Mouse (Mus musculus) heart, postnatal 0 days (tissue): Measurements from ENCODE around the gene Tcn2. TPM values are rescaled to one million over a fixed set of nuclear protein-coding genes. Genes with fewer than 3 reads are reported as not detected.
A peak's percentile ranks its signal among the peaks of the same experiment; 100 is the strongest.

Experiments
- ATAC-seq: fragments of 200-750 bp; cut with Nextera tagmentation; 2 replicates; pipeline ENCODE4 v1.8.0; 2017; ENCODE audit warnings: low read depth, moderate number of reproducible peaks, moderate library complexity; ENCODE audit not compliant: insufficient read depth
- DNase-seq: peaks from one replicate; pipeline ENCODE4 v3.0.0-alpha.2; 2016; ENCODE audit warnings: low spot score
- H3K27ac ChIP-seq: fragments of 300-500 bp; sonication (generic); 2 replicates; pipeline ENCODE4 v1.5.1; 2014; ENCODE audit warnings: low read depth, mild to moderate bottlenecking
- H3K27me3 ChIP-seq: fragments of 300-500 bp; sonication (generic); 2 replicates; pipeline ENCODE4 v1.6.1; 2014; ENCODE audit warnings: low read length, mixed read lengths; ENCODE audit not compliant: control insufficient read depth, insufficient read depth
- H3K36me3 ChIP-seq: fragments of 300-500 bp; sonication (generic); replicated peaks from 2 replicates; pipeline ENCODE4 v1.6.1; 2014; ENCODE audit warnings: low read length, mixed read lengths; ENCODE audit not compliant: control insufficient read depth, insufficient read depth
- H3K4me1 ChIP-seq: fragments of 300-500 bp; sonication (generic); 2 replicates; pipeline ENCODE4 v1.6.1; 2014; ENCODE audit warnings: antibody characterized with exemption; ENCODE audit not compliant: control insufficient read depth, insufficient read depth
- H3K4me2 ChIP-seq: fragments of 300-500 bp; sonication (generic); 2 replicates; pipeline ENCODE4 v1.6.1; 2014; ENCODE audit warnings: low read depth, mild to moderate bottlenecking, low read length, moderate library complexity
- H3K4me3 ChIP-seq: fragments of 300-500 bp; sonication (generic); 2 replicates; pipeline ENCODE4 v1.5.1; 2014; ENCODE audit warnings: low read depth, low read length
- H3K9ac ChIP-seq: fragments of 300-500 bp; sonication (generic); replicated peaks from 2 replicates; pipeline ENCODE4 v1.6.1; 2014; ENCODE audit warnings: low read depth, low read length, mixed read lengths
- H3K9me3 ChIP-seq: fragments of 300-500 bp; sonication (generic); replicated peaks from 2 replicates; pipeline ENCODE4 v1.6.1; 2016; ENCODE audit warnings: low read length; ENCODE audit not compliant: control insufficient read depth
- CTCF ChIP-seq: IDR thresholded peaks from 2 replicates; pipeline ENCODE4 v1.5.1; 2016; ENCODE audit warnings: antibody characterized with exemption, control low read depth, low read depth
- EP300 ChIP-seq: IDR thresholded peaks from 2 replicates; pipeline ENCODE4 v1.6.1; 2016; ENCODE audit warnings: antibody characterized with exemption, low read depth
- WGBS: fragments of 180-500 bp; shearing (Covaris S2); extraction: QIAGEN DNeasy Blood & Tissue Kit; methylation state at CpG from one replicate; pipeline ENCODE4 v1.1.7; 2014; 5-methylcytosine and 5-hydroxymethylcytosine counted together
- polyA plus RNA-seq: library from polyadenylated mRNA; unstranded; fragments of >200 nt; fragmentation: Nextera tagmentation; extraction: Ambion mirVana; gene quantifications from 2 replicates; pipeline ENCODE4 v1.2.1, GENCODE M21; 2015
- total RNA-seq: library from RNA; depleted of rRNA; stranded (reverse); fragments of >200 nt; gene quantifications from 2 replicates; pipeline ENCODE4 v1.2.3, GENCODE M21; 2014; ENCODE audit warnings: low replicate concordance

Gene Tcn2
- total and polyA plus RNA-seq, 2 experiments from 2014 or later = 67.2 to 113 TPM

- no peak for ATAC-seq
- no peak for DNase-seq
- peaks cover 16% of the 10 kb centered on the region for H3K36me3 ChIP-seq
- H3K9me3 ChIP-seq = no peaks in the 10 kb centered on the region
- no peaks in the 10 kb centered on the region for H3K27me3 ChIP-seq
- no peak overlapping the region for H3K4me3 ChIP-seq
- H3K4me2 ChIP-seq = no peak overlapping the region
- H3K9ac ChIP-seq = no peak overlapping the region
- no peak for TF ChIP-seq CTCF
- no peak for TF ChIP-seq EP300
- WGBS = 95% methylated on average over 3 of the region's 3 CpGs
- H3K4me1 ChIP-seq = peaks cover 3% of the 10 kb centered on the region
- no peak overlapping the region for H3K27ac ChIP-seq
Measured at GRCm38 (mm10) chr11:3902516-3902915, 29.4 kb downstream of the Tcn2 start.

GRCm38 (mm10) chr11:3900296-3900695 is 31.7 kb downstream of the Tcn2 start:
- WGBS = 60% methylated on average over 6 of the region's 6 CpGs
- no peak for DNase-seq

GRCm38 (mm10) chr11:3895933-3896332 is 36.0 kb downstream of the Tcn2 start:
- peaks cover 19% of the 10 kb centered on the region for H3K36me3 ChIP-seq
- H3K9ac ChIP-seq = no peak overlapping the region
- H3K4me1 ChIP-seq = 0 out of 2 replicates have a peak, but pooled peaks cover 4% of the 10 kb centered on the region
- no peak for TF ChIP-seq EP300
- TF ChIP-seq CTCF = no peak
- H3K27ac ChIP-seq = no peak overlapping the region
- ATAC-seq (no peak), DNase-seq (no peak)
- H3K27me3 ChIP-seq = no peaks in the 10 kb centered on the region
- WGBS = 78% methylated on average over 1 of the region's 1 CpGs
- H3K9me3 ChIP-seq = no peaks in the 10 kb centered on the region
- no peak overlapping the region for H3K4me2 ChIP-seq
- no peak overlapping the region for H3K4me3 ChIP-seq

More at GRCm38 (mm10) chr11:3900296-3900695, 31.7 kb downstream of the Tcn2 start:
- no peak for ATAC-seq
- H3K4me3 ChIP-seq = no peak overlapping the region
- no peak overlapping the region for H3K27ac ChIP-seq
- H3K9ac ChIP-seq = no peak overlapping the region
- TF ChIP-seq CTCF (no peak), EP300 (no peak)
- no peak overlapping the region for H3K4me2 ChIP-seq
- H3K36me3 ChIP-seq = peaks cover 19% of the 10 kb centered on the region
- no peaks in the 10 kb centered on the region for H3K9me3 ChIP-seq
- no peaks in the 10 kb centered on the region for H3K27me3 ChIP-seq
- peaks cover 3% of the 10 kb centered on the region for H3K4me1 ChIP-seq

- Histone ChIP-seq H3K4me2 (peak overlapping the region; percentile 76), H3K36me3 (peaks cover 19% of the 10 kb centered on the region), H3K9ac (peak overlapping the region; percentile 41; the same call in 1 of the 2 replicates), H3K4me3 (peak overlapping the region; percentile 54), H3K27me3 (no peaks in the 10 kb centered on the region), H3K27ac (peak overlapping the region; percentile 65), H3K9me3 (no peaks in the 10 kb centered on the region), H3K4me1 (0 out of 2 replicates have a peak, but pooled peaks cover 4% of the 10 kb centered on the region)
- ATAC-seq (no peak), DNase-seq (no peak)
- WGBS = 2% methylated on average over 10 of the region's 10 CpGs
- TF ChIP-seq EP300 (no peak), CTCF (no peak)
Measured at GRCm38 (mm10) chr11:3895458-3895857, 36.5 kb downstream of the Tcn2 start.

GRCm38 (mm10) chr11:3894406-3895281 is 37.3 kb downstream of the Tcn2 start, which contains the start of the genes 4921536K21Rik and Dusp18:
Gene 4921536K21Rik, minus strand, starts transcription at chr11:3895098.
Gene Dusp18, plus strand, starts transcription at chr11:3895240.
- Histone ChIP-seq H3K27me3 (no peaks in the 10 kb centered on the region), H3K4me2 (peak within 1 kb of the TSS; percentile 76), H3K27ac (peak within 1 kb of the TSS; percentile 65), H3K9me3 (no peaks in the 10 kb centered on the region), H3K4me3 (peak within 1 kb of the TSS; percentile 54), H3K4me1 (0 out of 2 replicates have a peak, but pooled peaks cover 4% of the 10 kb centered on the region), H3K36me3 (peaks cover 19% of the 10 kb centered on the region), H3K9ac (peak within 1 kb of the TSS; percentile 41; the same call in 1 of the 2 replicates)
- ATAC-seq (peak; percentile 98), DNase-seq (peak; percentile 94)
- TF ChIP-seq EP300 (no peak), CTCF (no peak)
- whole genome bisulfite sequencing = 5% methylated on average over 46 of the region's 46 CpGs
